Mouse (Mus musculus): Measurements from ENCODE around the gene Pdgfc. TPM values are rescaled to one million over a fixed set of nuclear protein-coding genes. Genes with fewer than 3 reads are reported as not detected.
"Not testable (repeated sequence)": the region's sequence is repeated elsewhere in the genome, so short reads cannot be mapped to it uniquely, and the experiment has no call there.

Gene Pdgfc
- polyA plus RNA-seq, 1 experiment from 2014 or later = 4.2 TPM

DNA sequence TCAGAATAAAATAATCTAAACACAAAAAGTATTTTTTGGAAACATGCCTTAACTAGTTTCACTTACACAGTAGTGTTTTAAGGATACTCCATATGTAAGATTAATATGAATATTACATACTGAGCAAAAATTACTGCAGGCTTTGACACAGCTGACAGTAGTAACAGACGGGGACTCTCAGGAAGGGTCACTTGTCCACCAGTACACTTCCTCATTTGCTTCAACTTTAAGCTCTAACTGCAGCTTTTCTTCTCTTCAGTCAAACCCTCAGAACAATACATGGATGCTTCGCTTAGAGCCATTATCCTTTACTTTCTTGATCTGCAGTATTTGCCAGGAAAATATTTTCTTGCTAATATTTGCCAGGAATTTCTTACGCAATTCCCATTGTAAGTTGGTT lies 87.2 kb downstream of the Pdgfc start:
- ATAC-seq (replicated peaks) = no peak
- no peak overlapping the region for H3K4me3 ChIP-seq
- no peak overlapping the region for H3K27ac ChIP-seq
- H3K4me2 ChIP-seq = no peak overlapping the region
- WGBS = 85% methylated on average over 3 of the region's 3 CpGs
- H3K9me3 ChIP-seq = no peaks in the 10 kb centered on the region
- H3K36me3 ChIP-seq (replicated peaks) = no peaks in the 10 kb centered on the region
- H3K27me3 ChIP-seq (replicated peaks) = no peaks in the 10 kb centered on the region
- no peak overlapping the region for H3K9ac ChIP-seq
- H3K4me1 ChIP-seq = no peaks in the 10 kb centered on the region

DNA sequence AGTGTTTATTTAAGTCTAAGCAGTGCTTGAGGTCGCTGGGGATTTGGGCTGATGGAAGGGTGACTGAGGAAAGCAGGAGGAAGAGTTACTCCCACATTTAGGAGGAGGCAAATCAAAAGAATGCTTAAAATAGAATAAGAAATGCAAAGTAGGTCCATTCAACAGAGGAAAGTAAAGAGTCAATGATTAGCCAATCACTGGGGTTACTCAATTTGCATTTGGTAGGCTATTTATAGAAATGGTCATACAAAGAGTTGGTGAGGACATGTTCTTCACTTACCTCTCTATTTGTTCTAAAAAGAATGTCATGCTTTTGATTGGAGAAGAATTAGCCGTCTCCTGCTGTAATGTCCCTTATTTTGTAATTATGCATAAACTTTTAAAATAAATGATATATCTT lies 90.8 kb downstream of the Pdgfc start:
- no peak overlapping the region for H3K4me3 ChIP-seq
- H3K4me2 ChIP-seq = no peak overlapping the region
- H3K9me3 ChIP-seq = no peaks in the 10 kb centered on the region
- no peaks in the 10 kb centered on the region for H3K27me3 ChIP-seq (replicated peaks)
- ATAC-seq (replicated peaks) = no peak
- no peaks in the 10 kb centered on the region for H3K4me1 ChIP-seq
- no peak overlapping the region for H3K27ac ChIP-seq
- no peaks in the 10 kb centered on the region for H3K36me3 ChIP-seq (replicated peaks)
- H3K9ac ChIP-seq = no peak overlapping the region
- WGBS = 43% methylated on average over 2 of the region's 2 CpGs

DNA sequence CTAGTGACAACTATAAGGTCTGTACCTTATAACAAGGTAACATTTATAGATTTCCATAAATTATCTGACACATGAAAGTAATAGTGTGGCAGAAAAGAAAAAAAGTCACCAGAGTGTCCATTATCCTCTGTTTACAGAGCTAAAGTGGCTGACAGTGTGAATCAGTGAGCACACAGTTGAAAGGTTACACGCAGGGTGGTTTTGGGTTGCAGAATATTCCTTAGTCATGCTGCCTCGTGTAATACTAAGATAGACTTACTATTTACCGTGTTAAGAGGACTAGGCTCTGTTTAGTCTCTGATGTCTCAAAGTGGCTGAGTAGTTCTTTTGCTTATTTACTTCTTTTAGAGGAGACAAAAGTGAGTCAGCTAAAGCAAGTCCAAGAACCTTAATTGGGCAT lies 100.8 kb downstream of the Pdgfc start:
- Histone ChIP-seq H3K9ac (no peak overlapping the region), H3K36me3 (replicated peaks) (no peaks in the 10 kb centered on the region), H3K4me2 (no peak overlapping the region), H3K4me3 (no peak overlapping the region), H3K4me1 (no peaks in the 10 kb centered on the region), H3K27me3 (replicated peaks) (no peaks in the 10 kb centered on the region), H3K27ac (no peak overlapping the region), H3K9me3 (no peaks in the 10 kb centered on the region)
- no peak for ATAC-seq (replicated peaks)
- 86% methylated on average over 3 of the region's 3 CpGs for WGBS

DNA sequence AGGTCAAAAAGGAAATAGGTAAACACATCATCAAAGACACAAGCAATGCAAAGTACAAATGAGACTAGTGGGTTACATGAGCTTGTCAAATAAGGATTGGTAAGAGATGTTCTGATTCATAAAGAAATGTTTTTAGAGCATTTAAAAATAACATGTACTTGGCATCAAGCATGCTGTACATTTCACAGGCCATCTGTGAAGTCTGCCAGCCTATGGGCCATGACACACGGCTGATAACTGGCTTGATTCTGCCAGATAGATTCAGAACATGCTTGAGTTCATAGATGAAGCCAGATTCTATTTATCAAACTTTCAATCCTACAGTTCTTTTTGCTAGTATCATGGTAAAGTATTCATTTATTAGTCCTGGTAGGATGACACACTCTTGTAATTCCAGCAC lies 101.8 kb downstream of the Pdgfc start:
- H3K4me1 ChIP-seq; H3K9ac ChIP-seq; H3K36me3 ChIP-seq (replicated peaks); H3K27ac ChIP-seq; H3K4me2 ChIP-seq; H3K9me3 ChIP-seq; H3K4me3 ChIP-seq; ATAC-seq (replicated peaks); H3K27me3 ChIP-seq (replicated peaks): not testable (repeated sequence)
- 88% methylated on average over 1 of the region's 1 CpGs for WGBS

DNA sequence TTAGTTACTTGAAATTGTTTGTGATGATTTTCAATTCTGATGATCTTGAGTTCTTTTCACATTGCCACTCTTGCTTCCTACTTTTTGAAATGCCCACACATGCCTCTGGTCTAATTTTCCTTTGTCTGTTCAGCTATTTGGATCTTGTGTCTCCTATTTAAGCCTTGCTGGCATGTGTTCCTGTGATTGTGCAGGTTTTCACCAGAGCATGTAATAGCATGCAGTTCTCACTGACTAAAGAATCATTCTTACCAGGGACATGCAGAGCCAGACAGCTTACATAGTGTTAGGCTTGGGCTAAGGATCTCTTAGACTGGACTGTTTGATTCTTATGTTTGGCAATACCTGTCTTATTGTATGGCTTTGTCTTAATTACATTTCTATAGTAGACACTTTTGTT lies 107.5 kb downstream of the Pdgfc start:
- H3K9ac ChIP-seq = no peak overlapping the region
- no peaks in the 10 kb centered on the region for H3K4me1 ChIP-seq
- no peak for ATAC-seq (replicated peaks)
- no peaks in the 10 kb centered on the region for H3K36me3 ChIP-seq (replicated peaks)
- H3K4me3 ChIP-seq = no peak overlapping the region
- H3K27me3 ChIP-seq (replicated peaks) = no peaks in the 10 kb centered on the region
- no peak overlapping the region for H3K27ac ChIP-seq
- no peak overlapping the region for H3K4me2 ChIP-seq
- no peaks in the 10 kb centered on the region for H3K9me3 ChIP-seq

DNA sequence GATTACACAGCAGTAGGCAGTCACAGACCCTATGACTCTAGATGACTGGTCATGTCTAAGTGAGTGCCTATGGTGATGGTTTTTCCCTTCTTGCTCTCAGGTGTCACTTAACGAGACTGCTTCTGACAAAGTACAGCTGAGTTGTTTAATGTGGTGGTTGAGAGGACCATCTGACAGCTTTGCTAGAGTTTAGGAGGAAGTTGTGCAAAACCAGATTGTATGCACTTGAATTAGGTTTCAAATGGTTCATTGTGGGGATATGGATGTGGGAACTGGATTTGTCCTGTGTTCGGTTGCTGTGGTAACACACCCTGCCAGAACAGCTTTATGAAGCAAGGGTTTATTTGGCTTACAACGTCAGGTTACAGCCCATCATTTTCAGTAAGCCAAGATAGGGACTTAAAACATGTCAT lies 112.9 kb downstream of the Pdgfc start:
- H3K27me3 ChIP-seq (replicated peaks) = no peaks in the 10 kb centered on the region
- no peak overlapping the region for H3K9ac ChIP-seq
- H3K9me3 ChIP-seq = no peaks in the 10 kb centered on the region
- H3K4me3 ChIP-seq = no peak overlapping the region
- H3K36me3 ChIP-seq (replicated peaks) = no peaks in the 10 kb centered on the region
- no peak for ATAC-seq (replicated peaks)
- 0 out of 2 replicates have a peak, but pooled peaks cover 5% of the 10 kb centered on the region for H3K4me1 ChIP-seq
- 42% methylated on average over 3 of the region's 3 CpGs for WGBS
- H3K4me2 ChIP-seq = no peak overlapping the region
- no peak overlapping the region for H3K27ac ChIP-seq

DNA sequence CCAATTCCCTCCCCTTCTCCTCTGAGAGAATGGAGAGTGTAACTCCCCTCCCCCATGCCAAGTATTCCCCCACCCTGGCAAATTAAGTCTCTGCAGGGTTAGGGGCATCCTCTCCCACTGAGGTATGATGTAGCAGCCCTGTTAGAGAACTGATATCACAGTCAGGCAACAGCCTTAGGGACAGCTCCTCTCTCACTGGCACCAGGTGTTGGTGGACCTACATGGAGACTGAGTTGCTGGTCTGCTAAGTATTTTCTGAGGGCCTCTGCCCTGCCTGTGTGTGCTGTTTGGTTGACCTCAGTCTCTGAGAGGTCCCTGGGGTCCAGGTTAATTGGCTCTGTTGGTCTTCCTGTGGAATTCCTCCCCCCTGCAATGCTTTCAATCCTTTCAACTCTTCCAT lies 114.0 kb downstream of the Pdgfc start:
- Histone ChIP-seq H3K9me3 (no peaks in the 10 kb centered on the region), H3K4me3 (no peak overlapping the region), H3K27ac (no peak overlapping the region), H3K4me1 (0 out of 2 replicates have a peak, but pooled peaks cover 5% of the 10 kb centered on the region), H3K4me2 (no peak overlapping the region), H3K9ac (no peak overlapping the region), H3K36me3 (replicated peaks) (no peaks in the 10 kb centered on the region), H3K27me3 (replicated peaks) (no peaks in the 10 kb centered on the region)
- ATAC-seq (replicated peaks) = no peak

DNA sequence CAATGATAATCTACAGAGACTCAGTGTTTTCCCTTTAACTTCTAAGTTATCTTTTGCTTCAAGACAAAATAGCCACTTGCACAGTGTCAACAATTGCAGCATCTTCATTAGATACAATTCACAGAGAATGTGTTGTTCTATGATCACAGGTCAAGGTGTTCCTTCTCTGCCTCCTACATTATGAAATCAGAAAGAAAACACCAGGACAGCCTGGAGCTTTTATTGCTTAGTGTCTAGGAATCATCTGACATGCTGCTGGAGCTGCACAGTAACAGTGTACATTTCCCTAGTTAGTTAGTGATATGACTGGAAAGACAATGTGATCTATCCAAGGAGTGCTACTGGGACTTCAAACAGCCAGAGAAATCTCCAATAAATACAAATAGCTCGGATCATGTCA lies 118.2 kb downstream of the Pdgfc start:
- 70% methylated on average over 1 of the region's 1 CpGs for WGBS
- ATAC-seq (replicated peaks) = no peak

DNA sequence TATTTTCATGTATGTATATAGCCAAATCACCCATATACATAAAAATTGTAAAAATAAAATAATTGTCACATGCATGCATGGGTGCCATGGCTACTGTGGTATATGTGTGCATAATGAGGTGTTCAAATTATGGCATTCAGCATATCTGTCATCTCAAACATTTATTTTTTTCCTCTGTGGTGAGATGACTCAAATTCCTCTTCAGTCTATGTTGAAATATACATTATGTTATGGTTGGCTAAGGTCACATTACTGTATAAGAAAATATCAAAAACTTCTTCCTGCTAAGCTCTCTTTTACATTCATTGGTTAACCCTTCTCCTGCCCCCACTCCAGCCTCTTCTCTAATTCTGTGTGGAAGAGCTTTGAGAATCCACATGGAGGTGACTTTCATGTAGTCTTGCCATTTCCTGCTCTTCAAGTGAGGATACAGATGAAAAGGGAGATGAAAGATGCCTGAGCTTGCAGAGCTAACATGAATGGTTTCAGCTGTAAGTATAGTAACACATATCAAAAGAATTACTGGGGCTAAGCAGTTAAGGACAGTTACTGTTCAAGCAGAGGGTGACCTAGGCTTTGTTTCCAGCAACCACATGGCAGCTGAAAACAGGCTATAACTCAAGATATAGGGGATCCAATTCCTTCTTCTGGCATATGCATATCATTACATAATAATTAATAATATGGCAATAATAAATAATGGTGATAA lies 124.4 kb downstream of the Pdgfc start:
- Histone ChIP-seq H3K4me1 (no peaks in the 10 kb centered on the region), H3K4me3 (no peak overlapping the region), H3K4me2 (no peak overlapping the region), H3K27ac (no peak overlapping the region), H3K9ac (no peak overlapping the region), H3K27me3 (replicated peaks) (no peaks in the 10 kb centered on the region), H3K36me3 (replicated peaks) (no peaks in the 10 kb centered on the region), H3K9me3 (no peaks in the 10 kb centered on the region)
- peak; percentile 63; the same call in 1 of the 2 replicates for ATAC-seq (replicated peaks)

More for the DNA sequence above, 118.2 kb downstream of the Pdgfc start:
- Histone ChIP-seq H3K36me3 (replicated peaks) (no peaks in the 10 kb centered on the region), H3K4me1 (no peaks in the 10 kb centered on the region), H3K9me3 (no peaks in the 10 kb centered on the region), H3K27ac (no peak overlapping the region), H3K9ac (no peak overlapping the region), H3K4me2 (no peak overlapping the region), H3K4me3 (no peak overlapping the region), H3K27me3 (replicated peaks) (no peaks in the 10 kb centered on the region)

DNA sequence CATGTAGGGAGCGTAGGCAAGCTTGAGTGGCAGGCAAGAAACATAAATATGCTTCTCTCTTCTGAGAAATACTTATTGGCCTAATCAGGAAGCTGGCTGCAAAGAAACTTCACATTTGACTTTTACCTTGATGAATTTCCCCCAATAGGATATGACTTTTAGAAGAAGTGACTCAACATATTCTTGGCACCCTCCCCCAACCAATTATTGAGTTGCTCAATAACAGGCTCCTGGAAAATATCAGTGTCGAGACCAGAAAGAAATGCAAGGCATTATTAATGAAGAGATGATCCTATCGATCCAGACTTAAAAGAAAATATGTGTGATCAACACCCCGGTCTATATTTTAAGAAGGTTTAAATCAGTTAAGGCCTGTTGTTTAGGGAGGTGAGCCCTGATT lies 125.9 kb downstream of the Pdgfc start:
- H3K9ac ChIP-seq = no peak overlapping the region
- H3K4me2 ChIP-seq = no peak overlapping the region
- H3K4me1 ChIP-seq = no peaks in the 10 kb centered on the region
- 97% methylated on average over 4 of the region's 4 CpGs for WGBS
- no peaks in the 10 kb centered on the region for H3K36me3 ChIP-seq (replicated peaks)
- no peaks in the 10 kb centered on the region for H3K27me3 ChIP-seq (replicated peaks)
- no peak overlapping the region for H3K27ac ChIP-seq
- no peak for ATAC-seq (replicated peaks)
- H3K4me3 ChIP-seq = no peak overlapping the region
- no peaks in the 10 kb centered on the region for H3K9me3 ChIP-seq

DNA sequence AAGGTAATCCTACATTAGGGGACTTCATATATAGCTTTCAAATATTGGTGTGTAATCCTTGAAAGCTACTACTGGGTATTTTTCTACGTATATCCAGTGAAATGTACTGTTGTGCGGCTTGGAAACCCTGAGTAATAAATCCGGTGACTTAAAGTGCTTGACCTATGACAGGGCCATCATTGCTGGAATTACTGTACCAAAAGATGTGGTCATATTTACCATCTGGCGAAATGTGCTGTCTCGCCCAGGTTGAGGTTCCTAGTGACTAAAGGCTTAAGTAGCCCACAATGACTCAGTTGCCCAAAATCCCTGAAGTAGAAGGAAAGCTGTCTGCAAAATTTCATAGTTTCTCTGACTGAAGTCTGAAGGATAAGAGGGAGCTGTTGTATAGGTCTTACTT lies 127.9 kb downstream of the Pdgfc start:
- Histone ChIP-seq H3K9me3 (no peaks in the 10 kb centered on the region), H3K4me1 (no peaks in the 10 kb centered on the region), H3K4me2 (no peak overlapping the region), H3K4me3 (no peak overlapping the region), H3K36me3 (replicated peaks) (no peaks in the 10 kb centered on the region), H3K9ac (no peak overlapping the region), H3K27ac (no peak overlapping the region), H3K27me3 (replicated peaks) (no peaks in the 10 kb centered on the region)
- no peak for ATAC-seq (replicated peaks)
- 93% methylated on average over 5 of the region's 5 CpGs for WGBS

DNA sequence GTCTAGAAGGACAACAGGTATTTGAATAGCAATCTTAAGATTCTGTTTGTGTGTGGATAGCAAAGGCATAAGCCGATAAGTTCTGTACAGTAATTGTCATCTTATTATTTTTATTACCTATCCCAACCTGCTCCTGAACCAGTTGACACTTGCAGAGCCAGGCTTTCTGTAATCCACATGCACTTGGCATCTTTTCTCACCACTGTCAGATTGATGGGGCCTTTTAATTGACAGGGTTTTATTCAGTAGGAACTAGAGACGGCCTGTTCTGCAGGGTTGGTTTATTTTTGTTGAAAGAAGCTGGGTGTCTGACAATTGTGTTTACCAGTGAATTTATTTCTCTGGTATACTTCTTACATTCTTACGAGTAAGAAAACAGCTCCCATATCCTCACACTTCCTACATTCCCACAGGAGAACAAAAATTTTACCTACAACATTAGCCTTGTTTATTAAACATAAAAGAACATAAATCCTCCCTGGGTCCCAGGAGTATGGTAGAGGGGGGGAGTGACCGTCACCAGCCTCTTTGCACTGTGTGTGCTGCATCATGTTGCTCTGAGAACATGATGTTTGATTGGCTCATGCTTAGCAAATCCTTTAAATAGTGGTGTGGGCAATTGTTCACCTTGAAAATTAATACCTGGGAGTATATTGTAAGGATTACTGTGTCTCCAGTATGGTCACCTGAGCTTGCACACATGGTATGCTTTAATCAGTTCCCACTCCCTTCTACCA lies 134.0 kb downstream of the Pdgfc start:
- H3K4me3 ChIP-seq = no peak overlapping the region
- H3K9me3 ChIP-seq = no peaks in the 10 kb centered on the region
- 63% methylated on average over 4 of the region's 4 CpGs for WGBS
- ATAC-seq (replicated peaks) = no peak
- no peak overlapping the region for H3K27ac ChIP-seq
- H3K36me3 ChIP-seq (replicated peaks) = no peaks in the 10 kb centered on the region
- H3K4me1 ChIP-seq = no peaks in the 10 kb centered on the region
- no peak overlapping the region for H3K9ac ChIP-seq
- no peaks in the 10 kb centered on the region for H3K27me3 ChIP-seq (replicated peaks)
- no peak overlapping the region for H3K4me2 ChIP-seq

DNA sequence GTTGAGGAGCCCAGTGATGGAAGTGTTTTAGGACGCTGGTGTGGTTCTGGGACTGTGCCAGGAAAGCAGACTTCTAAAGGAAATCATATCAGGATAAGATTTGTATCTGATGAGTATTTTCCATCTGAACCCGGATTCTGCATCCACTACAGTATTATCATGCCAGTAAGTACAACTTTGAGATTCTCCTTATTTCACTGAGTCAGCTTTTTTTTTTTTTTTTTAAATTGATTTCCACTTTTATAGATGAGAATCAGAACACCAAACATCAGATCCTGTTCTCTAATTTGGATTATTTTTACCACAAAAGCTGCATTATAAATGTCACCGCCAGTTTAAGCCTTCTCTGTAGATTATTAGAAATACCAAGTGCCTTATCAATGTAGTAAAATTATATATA lies 138.6 kb downstream of the Pdgfc start:
- H3K36me3 ChIP-seq (replicated peaks) = no peaks in the 10 kb centered on the region
- H3K4me2 ChIP-seq = no peak overlapping the region
- H3K4me1 ChIP-seq = no peaks in the 10 kb centered on the region
- H3K27me3 ChIP-seq (replicated peaks) = no peaks in the 10 kb centered on the region
- ATAC-seq (replicated peaks) = no peak
- H3K9me3 ChIP-seq = no peaks in the 10 kb centered on the region
- no peak overlapping the region for H3K4me3 ChIP-seq
- H3K9ac ChIP-seq = no peak overlapping the region
- WGBS = 91% methylated on average over 3 of the region's 3 CpGs
- no peak overlapping the region for H3K27ac ChIP-seq

All from midbrain, embryonic 15.5 days (tissue).